Mouse (Mus musculus) adrenal gland, adult 18-20 months (tissue): ENCODE data around the gene Nrp1. TPM values are rescaled to one million over a fixed set of nuclear protein-coding genes. Genes with fewer than 3 reads are reported as not detected.

Source experiments
- DNase-seq, 2 experiments: peaks; one replicate each; pipeline ENCODE4 v3.0.0; 2021 to 2022; ENCODE audit warnings: low spot score in 2 of 2
- microRNA-seq, 2 experiments: library from miRNA; unstranded; fragments of <30 nt; microRNA quantifications; one replicate each; pipeline ENCODE4 v1.2.0; 2021; ENCODE audit warnings: borderline number of aligned reads in 2 of 2
- total RNA-seq, 2 experiments: library from RNA; stranded (reverse); gene quantifications; 1 replicate in 1 of 2; 2 replicates in 1 of 2; pipeline ENCODE4 v1.2.3; 2021

Nrp1 gene
- total RNA-seq, 2 experiments from 2014 or later: 72.6 to 94.3 TPM

DNA sequence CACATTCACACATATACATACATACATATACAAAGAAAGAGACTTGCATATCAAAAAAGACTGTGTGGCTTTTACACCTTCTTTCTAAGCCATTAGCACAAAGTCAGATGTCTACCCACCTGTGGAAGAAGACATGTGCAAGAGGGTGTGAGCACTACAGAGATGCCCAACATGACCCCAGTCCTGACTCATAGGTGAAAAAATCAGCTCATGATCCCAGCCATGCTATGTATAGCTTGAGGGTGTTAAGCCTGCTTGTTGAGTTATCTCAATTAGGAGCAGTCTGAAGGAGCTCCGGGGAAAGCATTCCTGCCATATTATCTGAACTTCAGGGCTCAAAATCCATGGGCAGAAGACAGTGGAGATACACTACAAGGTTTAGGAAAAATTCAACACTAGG, 187.9 kb downstream of the Nrp1 start:
- no peak for DNase-seq

DNA sequence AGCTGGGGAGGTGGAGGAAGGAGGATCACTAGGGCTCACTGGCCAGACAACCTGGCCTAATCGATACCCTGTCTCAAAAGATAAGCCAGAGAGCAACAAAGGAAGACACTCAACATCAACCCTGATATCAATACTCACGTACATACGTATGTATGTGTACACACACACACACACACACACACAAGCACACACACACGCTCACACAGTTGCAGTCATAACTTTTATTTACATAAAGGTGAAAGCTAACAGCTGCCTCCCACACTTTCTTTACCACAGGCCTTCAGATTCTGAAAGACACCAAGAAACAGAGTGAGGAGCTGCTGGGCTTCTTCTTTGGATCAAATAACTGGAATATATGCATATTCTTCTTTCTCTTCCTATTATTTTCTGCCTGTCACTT, 189.0 kb downstream of the Nrp1 start:
- no peak for DNase-seq

DNA sequence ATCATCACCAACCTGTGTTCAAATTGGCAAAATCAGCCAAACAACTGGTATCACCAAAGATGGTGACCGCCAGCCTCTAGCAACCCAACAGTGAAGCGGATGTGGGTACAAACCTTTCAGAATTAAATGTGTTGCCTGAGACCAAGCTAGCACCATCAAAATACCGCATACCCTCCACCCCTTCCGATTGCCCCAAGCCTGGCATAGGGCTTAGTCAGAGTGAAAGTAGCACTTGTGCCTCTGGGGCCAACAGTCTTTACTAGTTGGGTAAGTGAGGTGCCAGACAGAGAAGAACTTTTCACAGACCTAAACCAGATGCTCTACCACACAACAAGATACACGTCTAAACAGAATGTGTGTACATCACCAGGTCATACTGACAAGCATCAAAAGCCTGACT, 191.3 kb downstream of the Nrp1 start:
- DNase-seq: no peak

DNA sequence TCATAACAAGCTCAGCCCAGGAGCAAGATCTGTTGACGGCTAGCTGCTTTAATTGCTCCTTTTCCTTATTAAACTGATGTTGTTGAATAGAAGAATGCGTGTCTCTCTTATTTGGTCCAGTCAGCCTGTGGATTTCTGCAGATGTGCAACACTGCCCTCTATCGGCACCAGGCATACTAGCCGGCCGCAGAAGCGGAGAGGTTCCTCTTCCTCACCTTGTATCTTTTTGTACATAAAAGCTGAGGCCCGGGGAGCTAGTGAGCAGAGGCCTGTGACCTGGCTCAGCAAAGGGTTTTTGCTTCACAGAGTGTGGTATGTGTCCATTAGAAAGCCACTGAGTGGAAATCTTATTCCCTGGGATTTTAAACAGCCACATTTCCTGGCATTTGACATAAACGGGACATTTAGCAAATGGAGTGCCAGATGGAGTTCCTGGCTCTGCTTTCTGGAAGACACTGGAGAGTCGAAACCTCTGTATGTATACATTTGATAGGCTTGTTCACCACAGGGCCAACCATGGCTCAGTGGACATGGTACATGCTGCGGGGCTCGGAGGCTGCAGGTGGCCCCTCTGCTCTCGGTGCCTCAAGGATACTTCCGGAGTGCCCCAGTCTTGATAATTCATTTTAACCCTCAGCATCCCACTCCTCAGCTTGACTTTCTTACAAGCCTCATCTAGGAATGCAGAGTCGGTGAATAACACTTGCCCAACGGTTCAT, 193.2 kb downstream of the Nrp1 start:
- peak; percentile 71 to 72 for DNase-seq

Small RNAs within 50 kb of the gene (microRNA-seq; reads per million reads assigned to microRNA genes)
- 0.95 to 1.2 reads per million in 2 experiments for gene Mir1903
